Mouse (Mus musculus): Measurements from ENCODE around the gene Sprr2a1. TPM values are rescaled to one million over a fixed set of nuclear protein-coding genes. Genes with fewer than 3 reads are reported as not detected.
"Not testable (repeated sequence)": the region's sequence is repeated elsewhere in the genome, so short reads cannot be mapped to it uniquely, and the experiment has no call there.

Sprr2a1 gene
- total RNA-seq (2014; rRNA removed; ENCODE audit: low replicate concordance) (0.15 TPM in 1 of 2 replicates, not detected in the other), polyA plus RNA-seq (2015; fragmentation: Nextera tagmentation; extraction: Ambion mirVana) (0.25 TPM in 1 of 2 replicates, not detected in the other)

GRCm38 (mm10) chr3:92215569-92215968 lies at the start of gene Sprr2a1, which contains the start of gene Sprr2a2:
Gene Sprr2a1 (plus strand): TSS chr3:92215799.
Gene Sprr2a2 (plus strand): TSS chr3:92215920.
- H3K4me3 ChIP-seq (ENCODE audit: low read depth, low read length); H3K9me3 ChIP-seq (replicated peaks; ENCODE audit: control insufficient read depth, low read length); H3K27me3 ChIP-seq (ENCODE audit: control insufficient read depth, insufficient read depth, low read length); DNase-seq (ENCODE audit: low spot score); ATAC-seq (ENCODE audit: insufficient read depth, low read depth); H3K36me3 ChIP-seq (replicated peaks; ENCODE audit: control insufficient read depth, insufficient read depth, low read length); H3K27ac ChIP-seq (ENCODE audit: low read depth); H3K9ac ChIP-seq (replicated peaks; ENCODE audit: low read depth, low read length); H3K4me1 ChIP-seq (ENCODE audit: control insufficient read depth, insufficient read depth); H3K4me2 ChIP-seq (ENCODE audit: low read depth, low read length): not testable (repeated sequence)
- no CpG with 5 or more reads among the region's 2 CpGs for WGBS

- ATAC-seq (ENCODE audit: insufficient read depth, low read depth) (no peak), DNase-seq (ENCODE audit: low spot score) (no peak)
- Histone ChIP-seq H3K4me3 (ENCODE audit: low read depth, low read length) (no peak overlapping the region), H3K27me3 (ENCODE audit: control insufficient read depth, insufficient read depth, low read length) (no peaks in the 10 kb centered on the region), H3K4me2 (ENCODE audit: low read depth, low read length) (no peak overlapping the region), H3K27ac (ENCODE audit: low read depth) (no peak overlapping the region), H3K36me3 (replicated peaks; ENCODE audit: control insufficient read depth, insufficient read depth, low read length) (no peaks in the 10 kb centered on the region), H3K4me1 (ENCODE audit: control insufficient read depth, insufficient read depth) (no peaks in the 10 kb centered on the region), H3K9ac (replicated peaks; ENCODE audit: low read depth, low read length) (no peak overlapping the region), H3K9me3 (replicated peaks; ENCODE audit: control insufficient read depth, low read length) (no peaks in the 10 kb centered on the region)
- TF ChIP-seq EP300 (IDR thresholded peaks at IDR 0.05; ENCODE audit: low read depth) (no peak), CTCF (IDR thresholded peaks at IDR 0.05; ENCODE audit: low read depth) (no peak)
- 82% methylated on average over 3 of the region's 3 CpGs for WGBS
Observed at GRCm38 (mm10) chr3:92169847-92170246, 45.8 kb upstream of the Sprr2a1 start.

GRCm38 (mm10) chr3:92176880-92177279 lies 38.7 kb upstream of the Sprr2a1 start:
- H3K27me3 ChIP-seq (ENCODE audit: control insufficient read depth, insufficient read depth, low read length), result no peaks in the 10 kb centered on the region
- H3K36me3 ChIP-seq (replicated peaks; ENCODE audit: control insufficient read depth, insufficient read depth, low read length), result no peaks in the 10 kb centered on the region
- H3K9me3 ChIP-seq (replicated peaks; ENCODE audit: control insufficient read depth, low read length), result no peaks in the 10 kb centered on the region
- H3K9ac ChIP-seq (replicated peaks; ENCODE audit: low read depth, low read length), result no peak overlapping the region
- TF ChIP-seq EP300 (IDR thresholded peaks at IDR 0.05; ENCODE audit: low read depth) (no peak), CTCF (IDR thresholded peaks at IDR 0.05; ENCODE audit: low read depth) (no peak)
- DNase-seq (ENCODE audit: low spot score), result no peak
- 56% methylated on average over 1 of the region's 1 CpGs for WGBS
- H3K4me1 ChIP-seq (ENCODE audit: control insufficient read depth, insufficient read depth), result no peaks in the 10 kb centered on the region
- no peak overlapping the region for H3K27ac ChIP-seq (ENCODE audit: low read depth)
- H3K4me3 ChIP-seq (ENCODE audit: low read depth, low read length), result no peak overlapping the region
- no peak overlapping the region for H3K4me2 ChIP-seq (ENCODE audit: low read depth, low read length)
- ATAC-seq (ENCODE audit: insufficient read depth, low read depth), result no peak

GRCm38 (mm10) chr3:92195512-92196200 lies 19.9 kb upstream of the Sprr2a1 start:
- TF ChIP-seq EP300 (IDR thresholded peaks at IDR 0.05; ENCODE audit: low read depth) (no peak), CTCF (IDR thresholded peaks at IDR 0.05; ENCODE audit: low read depth) (no peak)
- Histone ChIP-seq H3K9ac (replicated peaks; ENCODE audit: low read depth, low read length) (no peak overlapping the region), H3K27me3 (ENCODE audit: control insufficient read depth, insufficient read depth, low read length) (no peaks in the 10 kb centered on the region), H3K4me1 (ENCODE audit: control insufficient read depth, insufficient read depth) (no peaks in the 10 kb centered on the region), H3K27ac (ENCODE audit: low read depth) (no peak overlapping the region), H3K4me2 (ENCODE audit: low read depth, low read length) (no peak overlapping the region), H3K9me3 (replicated peaks; ENCODE audit: control insufficient read depth, low read length) (no peaks in the 10 kb centered on the region), H3K4me3 (ENCODE audit: low read depth, low read length) (no peak overlapping the region), H3K36me3 (replicated peaks; ENCODE audit: control insufficient read depth, insufficient read depth, low read length) (no peaks in the 10 kb centered on the region)
- ATAC-seq (ENCODE audit: insufficient read depth, low read depth) (no peak), DNase-seq (ENCODE audit: low spot score) (no peak)
- 82% methylated on average over 6 of the region's 6 CpGs for WGBS

- peak; percentile 49 for ATAC-seq (ENCODE audit: insufficient read depth, low read depth)
- H3K9ac ChIP-seq (replicated peaks; ENCODE audit: low read depth, low read length); H3K36me3 ChIP-seq (replicated peaks; ENCODE audit: control insufficient read depth, insufficient read depth, low read length); H3K4me2 ChIP-seq (ENCODE audit: low read depth, low read length); H3K9me3 ChIP-seq (replicated peaks; ENCODE audit: control insufficient read depth, low read length); H3K4me3 ChIP-seq (ENCODE audit: low read depth, low read length); H3K27me3 ChIP-seq (ENCODE audit: control insufficient read depth, insufficient read depth, low read length); DNase-seq (ENCODE audit: low spot score); H3K27ac ChIP-seq (ENCODE audit: low read depth); H3K4me1 ChIP-seq (ENCODE audit: control insufficient read depth, insufficient read depth): not testable (repeated sequence)
- no CpG with 5 or more reads among the region's 16 CpGs for WGBS
Observed at GRCm38 (mm10) chr3:92211133-92211925, 4.3 kb upstream of the Sprr2a1 start.

- not testable (repeated sequence) for H3K4me2 ChIP-seq (ENCODE audit: low read depth, low read length); H3K27me3 ChIP-seq (ENCODE audit: control insufficient read depth, insufficient read depth, low read length); H3K27ac ChIP-seq (ENCODE audit: low read depth); DNase-seq (ENCODE audit: low spot score); H3K4me3 ChIP-seq (ENCODE audit: low read depth, low read length); H3K4me1 ChIP-seq (ENCODE audit: control insufficient read depth, insufficient read depth); H3K36me3 ChIP-seq (replicated peaks; ENCODE audit: control insufficient read depth, insufficient read depth, low read length); H3K9ac ChIP-seq (replicated peaks; ENCODE audit: low read depth, low read length); ATAC-seq (ENCODE audit: insufficient read depth, low read depth); H3K9me3 ChIP-seq (replicated peaks; ENCODE audit: control insufficient read depth, low read length)
- no CpG with 5 or more reads among the region's 1 CpGs for WGBS
Observed at GRCm38 (mm10) chr3:92212059-92212458, 3.5 kb upstream of the Sprr2a1 start.

GRCm38 (mm10) chr3:92213651-92214050 lies 1.9 kb upstream of the Sprr2a1 start:
- ATAC-seq (ENCODE audit: insufficient read depth, low read depth); H3K27ac ChIP-seq (ENCODE audit: low read depth); H3K4me2 ChIP-seq (ENCODE audit: low read depth, low read length); DNase-seq (ENCODE audit: low spot score); H3K9me3 ChIP-seq (replicated peaks; ENCODE audit: control insufficient read depth, low read length); H3K4me3 ChIP-seq (ENCODE audit: low read depth, low read length); H3K36me3 ChIP-seq (replicated peaks; ENCODE audit: control insufficient read depth, insufficient read depth, low read length); H3K27me3 ChIP-seq (ENCODE audit: control insufficient read depth, insufficient read depth, low read length); H3K9ac ChIP-seq (replicated peaks; ENCODE audit: low read depth, low read length); H3K4me1 ChIP-seq (ENCODE audit: control insufficient read depth, insufficient read depth): not testable (repeated sequence)

GRCm38 (mm10) chr3:92219031-92219430 lies 3.4 kb downstream of the Sprr2a1 start:
- H3K27ac ChIP-seq (ENCODE audit: low read depth); H3K27me3 ChIP-seq (ENCODE audit: control insufficient read depth, insufficient read depth, low read length); H3K4me2 ChIP-seq (ENCODE audit: low read depth, low read length); H3K9me3 ChIP-seq (replicated peaks; ENCODE audit: control insufficient read depth, low read length); DNase-seq (ENCODE audit: low spot score); H3K9ac ChIP-seq (replicated peaks; ENCODE audit: low read depth, low read length); H3K4me1 ChIP-seq (ENCODE audit: control insufficient read depth, insufficient read depth); H3K4me3 ChIP-seq (ENCODE audit: low read depth, low read length); H3K36me3 ChIP-seq (replicated peaks; ENCODE audit: control insufficient read depth, insufficient read depth, low read length): not testable (repeated sequence)
- ATAC-seq (ENCODE audit: insufficient read depth, low read depth), result 0 out of 2 replicates have a peak, but pooled peaks have one; percentile 47
- WGBS, result no CpG with 5 or more reads among the region's 8 CpGs
